Mouse (Mus musculus) intestine, postnatal 0 days (tissue): Measurements from ENCODE around the gene Crym. TPM values are rescaled to one million over a fixed set of nuclear protein-coding genes. Genes with fewer than 3 reads are reported as not detected.

Source experiments
- ATAC-seq: fragments of 200-750 bp; cut with Nextera tagmentation; 2 replicates; pipeline ENCODE4 v1.8.0; 2017; ENCODE audit warnings: mild to moderate bottlenecking, moderate TSS enrichment, moderate library complexity
- H3K27ac ChIP-seq: fragments of 300-500 bp; sonication (generic); 2 replicates; pipeline ENCODE4 v1.5.1; 2014; ENCODE audit warnings: mild to moderate bottlenecking, low read depth, low read length, moderate library complexity
- H3K27me3 ChIP-seq: fragments of 300-500 bp; sonication (generic); replicated peaks from 2 replicates; pipeline ENCODE4 v1.6.1; 2014; ENCODE audit warnings: low read length, mixed read lengths; ENCODE audit not compliant: control insufficient read depth, insufficient read depth
- H3K36me3 ChIP-seq: fragments of 300-500 bp; sonication (generic); 2 replicates; pipeline ENCODE4 v1.6.1; 2014; ENCODE audit warnings: mild to moderate bottlenecking, moderate library complexity; ENCODE audit not compliant: control insufficient read depth, insufficient read depth
- H3K4me1 ChIP-seq: fragments of 300-500 bp; sonication (generic); replicated peaks from 2 replicates; pipeline ENCODE4 v1.6.1; 2014; ENCODE audit warnings: antibody characterized with exemption, low read length, mixed read lengths; ENCODE audit not compliant: control insufficient read depth, insufficient read depth
- H3K4me2 ChIP-seq: fragments of 300-500 bp; sonication (generic); replicated peaks from 2 replicates; pipeline ENCODE4 v1.6.1; 2014; ENCODE audit warnings: low read depth, mild to moderate bottlenecking, moderate library complexity
- H3K4me3 ChIP-seq: fragments of 300-500 bp; sonication (generic); 2 replicates; pipeline ENCODE4 v1.5.1; 2014; ENCODE audit warnings: low read depth, low read length
- H3K9ac ChIP-seq: fragments of 300-500 bp; sonication (generic); 2 replicates; pipeline ENCODE4 v1.6.1; 2014; ENCODE audit warnings: mild to moderate bottlenecking, low read depth, low read length
- H3K9me3 ChIP-seq: fragments of 300-500 bp; sonication (generic); 2 replicates; pipeline ENCODE4 v1.6.1; 2016; ENCODE audit warnings: mixed run types; ENCODE audit not compliant: control insufficient read depth
- CTCF ChIP-seq: sonication (generic); IDR thresholded peaks from 2 replicates; pipeline ENCODE4 v1.5.1; 2016; ENCODE audit warnings: low read depth, mild to moderate bottlenecking, control low read depth, antibody characterized with exemption, moderate library complexity
- WGBS: fragments of 180-500 bp; shearing (Covaris S2); extraction: QIAGEN DNeasy Blood & Tissue Kit; methylation state at CpG from one replicate; pipeline ENCODE4 v1.1.7; 2014; 5-methylcytosine and 5-hydroxymethylcytosine counted together
- polyA plus RNA-seq: library from polyadenylated mRNA; unstranded; fragments of >200 nt; fragmentation: Nextera tagmentation; extraction: Ambion mirVana; gene quantifications from 2 replicates; pipeline ENCODE4 v1.2.1, GENCODE M21; 2015

Gene Crym
- polyA plus RNA-seq, 1 experiment from 2014 or later, result 1.9 TPM

DNA sequence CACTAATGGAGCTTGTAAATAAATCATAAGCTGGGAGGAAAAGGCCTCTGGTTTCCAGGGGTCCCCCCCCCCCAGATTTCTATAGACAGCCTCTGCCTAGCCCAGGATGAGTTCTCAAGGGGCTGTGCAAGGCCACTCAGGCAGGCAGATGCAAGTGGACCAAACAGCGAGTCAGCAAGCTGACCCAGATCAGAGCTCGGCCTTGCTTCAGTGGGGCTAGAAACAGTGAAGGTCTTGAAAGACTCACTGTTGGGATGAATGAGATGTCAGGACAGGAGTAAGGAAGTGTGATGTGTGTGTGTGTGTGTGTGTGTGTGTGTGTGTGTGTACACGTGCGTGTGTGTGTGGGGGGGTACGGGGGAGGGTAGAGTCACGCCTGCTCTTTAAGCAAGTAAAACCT, 9.1 kb downstream of the Crym start:
- no peak for ATAC-seq

DNA sequence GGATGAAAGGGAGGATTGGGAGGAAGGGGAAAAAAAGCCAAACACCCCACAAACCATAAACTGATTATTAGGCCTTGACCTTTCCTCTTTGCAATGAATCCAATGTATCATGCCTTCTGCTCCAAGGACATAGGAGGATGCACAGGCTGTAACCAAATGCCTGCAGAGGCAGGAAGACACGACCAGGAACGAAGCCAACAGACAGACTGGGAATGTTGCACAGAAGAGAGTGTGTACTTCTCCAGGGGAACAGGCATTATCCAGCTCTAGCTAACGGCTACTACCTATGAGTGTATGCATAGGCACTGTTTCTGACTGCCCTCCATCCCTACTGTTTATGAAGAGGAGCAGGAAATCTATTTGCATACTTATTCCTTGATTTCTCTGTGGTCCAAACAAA, 9.7 kb downstream of the Crym start:
- ATAC-seq, result no peak
- no peak overlapping the region for H3K4me3 ChIP-seq
- H3K27me3 ChIP-seq, result no peaks in the 10 kb centered on the region
- no peaks in the 10 kb centered on the region for H3K9me3 ChIP-seq
- no peak overlapping the region for H3K9ac ChIP-seq
- TF ChIP-seq CTCF, result no peak
- H3K4me1 ChIP-seq, result no peaks in the 10 kb centered on the region
- WGBS, result 44% methylated on average over 3 of the region's 3 CpGs
- H3K4me2 ChIP-seq, result no peak overlapping the region
- no peak overlapping the region for H3K27ac ChIP-seq
- H3K36me3 ChIP-seq, result no peaks in the 10 kb centered on the region

More for the DNA sequence above, 9.1 kb downstream of the Crym start:
- H3K27ac ChIP-seq, result no peak overlapping the region
- no peaks in the 10 kb centered on the region for H3K36me3 ChIP-seq
- no peaks in the 10 kb centered on the region for H3K9me3 ChIP-seq
- H3K4me2 ChIP-seq, result no peak overlapping the region
- WGBS, result 68% methylated on average over 6 of the region's 6 CpGs
- H3K9ac ChIP-seq, result no peak overlapping the region
- no peak overlapping the region for H3K4me3 ChIP-seq
- no peaks in the 10 kb centered on the region for H3K27me3 ChIP-seq
- no peak for TF ChIP-seq CTCF
- H3K4me1 ChIP-seq, result no peaks in the 10 kb centered on the region

- WGBS, result 14% methylated on average over 8 of the region's 8 CpGs
Measured at GRCm38 (mm10) chr7:120190150-120190665, 11.7 kb downstream of the Crym start.

GRCm38 (mm10) chr7:120189369-120190149, 12.4 kb downstream of the Crym start:
- no peak overlapping the region for H3K4me3 ChIP-seq
- no peaks in the 10 kb centered on the region for H3K4me1 ChIP-seq
- peak overlapping the region; percentile 60 for H3K27ac ChIP-seq
- no peaks in the 10 kb centered on the region for H3K36me3 ChIP-seq
- H3K9me3 ChIP-seq, result no peaks in the 10 kb centered on the region
- 0 out of 2 replicates have a peak overlapping the region, but pooled peaks have one; percentile 32 for H3K4me2 ChIP-seq
- H3K27me3 ChIP-seq, result no peaks in the 10 kb centered on the region
- ATAC-seq, result peak; percentile 89
- H3K9ac ChIP-seq, result no peak overlapping the region
- 28% methylated on average over 8 of the region's 8 CpGs for WGBS
- peak; percentile 61 for TF ChIP-seq CTCF

More at GRCm38 (mm10) chr7:120190150-120190665, 11.7 kb downstream of the Crym start:
- H3K4me3 ChIP-seq, result no peak overlapping the region
- TF ChIP-seq CTCF, result no peak
- H3K27me3 ChIP-seq, result no peaks in the 10 kb centered on the region
- peak; percentile 58 for ATAC-seq
- no peaks in the 10 kb centered on the region for H3K4me1 ChIP-seq
- no peak overlapping the region for H3K9ac ChIP-seq
- no peaks in the 10 kb centered on the region for H3K9me3 ChIP-seq
- H3K27ac ChIP-seq, result peak overlapping the region; percentile 60
- no peaks in the 10 kb centered on the region for H3K36me3 ChIP-seq
- peak overlapping the region; percentile 32; the same call in 1 of the 2 replicates for H3K4me2 ChIP-seq

GRCm38 (mm10) chr7:120188946-120189345, 13.0 kb downstream of the Crym start:
- no peak for TF ChIP-seq CTCF
- 79% methylated on average over 5 of the region's 5 CpGs for WGBS
- Histone ChIP-seq H3K4me2 (no peak overlapping the region), H3K9me3 (no peaks in the 10 kb centered on the region), H3K4me1 (no peaks in the 10 kb centered on the region), H3K9ac (no peak overlapping the region), H3K36me3 (0 out of 2 replicates have a peak, but pooled peaks cover 4% of the 10 kb centered on the region), H3K4me3 (no peak overlapping the region), H3K27ac (peak overlapping the region; percentile 35), H3K27me3 (no peaks in the 10 kb centered on the region)
- peak; percentile 4; the same call in 1 of the 2 replicates for ATAC-seq

DNA sequence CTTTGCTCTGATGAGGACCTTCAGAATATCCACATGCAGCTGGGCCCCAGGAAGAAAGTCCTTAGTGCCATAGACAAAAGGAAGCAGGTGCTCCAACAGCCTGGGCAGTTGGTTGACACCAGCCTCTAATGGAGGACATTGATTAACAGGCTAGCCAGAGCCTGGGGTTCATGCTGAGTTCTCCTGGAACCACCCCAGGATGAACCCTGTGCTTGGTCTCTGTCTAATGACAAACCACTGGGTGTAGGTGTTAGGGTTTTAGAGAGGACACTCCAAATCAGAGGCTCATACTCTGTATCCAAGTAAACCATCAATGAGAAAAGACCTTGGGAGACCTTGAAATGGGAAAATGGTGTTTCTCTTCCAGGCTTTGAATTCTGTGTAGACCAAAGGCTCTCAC, 19.0 kb downstream of the Crym start:
- ATAC-seq, result no peak
- Histone ChIP-seq H3K4me3 (no peak overlapping the region), H3K4me1 (0 out of 2 replicates have a peak, but pooled peaks cover 2% of the 10 kb centered on the region), H3K9ac (no peak overlapping the region), H3K36me3 (peaks cover 16% of the 10 kb centered on the region; the same call in 1 of the 2 replicates), H3K27me3 (no peaks in the 10 kb centered on the region), H3K4me2 (no peak overlapping the region), H3K9me3 (no peaks in the 10 kb centered on the region), H3K27ac (no peak overlapping the region)
- TF ChIP-seq CTCF, result no peak
